Mouse (Mus musculus): ENCODE results near the gene Thap4.
"Not testable (repeated sequence)": the region's sequence is repeated elsewhere in the genome, so short reads cannot be mapped to it uniquely, and the experiment has no call there.

Thap4 gene

DNA sequence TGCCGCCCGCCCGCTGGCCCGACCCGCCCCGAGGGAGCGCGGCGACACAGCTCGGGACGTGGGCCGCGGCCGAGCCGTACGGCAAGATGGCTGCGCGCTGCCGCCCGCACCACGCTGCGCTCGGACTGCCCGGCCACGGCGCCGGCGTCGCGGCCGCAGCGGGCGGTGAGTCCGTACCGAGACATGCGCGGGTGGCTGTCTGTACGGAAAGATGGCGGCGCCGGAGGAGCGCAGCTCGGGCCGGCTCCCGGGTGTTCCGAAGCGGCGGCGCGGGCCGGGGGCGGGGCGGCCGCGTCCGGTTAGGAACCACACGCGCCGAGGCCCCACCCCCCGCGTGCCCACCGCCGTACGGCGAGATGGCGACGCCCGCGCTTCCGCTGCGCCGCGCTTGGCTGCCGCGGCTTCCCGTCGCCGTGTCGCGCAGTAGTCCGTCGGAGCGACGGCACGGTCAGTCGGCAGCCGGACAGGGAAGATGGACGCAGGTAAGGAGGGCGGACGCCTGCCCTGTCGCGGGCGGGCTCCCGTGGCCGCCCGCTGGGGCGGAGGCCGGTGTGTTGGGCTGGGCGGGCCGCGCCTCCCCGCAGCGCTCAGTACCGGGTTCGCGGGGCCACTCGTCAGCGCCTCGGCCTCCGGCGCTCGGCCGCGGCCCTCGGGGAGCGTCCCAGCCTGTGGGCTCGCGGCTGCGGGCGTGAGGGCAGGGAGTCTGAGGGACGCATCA lies at the start of gene Thap4:
TSS of gene Thap4 (minus strand) at position 292 of the 718 bp plus-strand sequence.
- DNase-seq (ENCODE audit: low spot score in 2 of 2) = peak; percentile 87 to 94

DNA sequence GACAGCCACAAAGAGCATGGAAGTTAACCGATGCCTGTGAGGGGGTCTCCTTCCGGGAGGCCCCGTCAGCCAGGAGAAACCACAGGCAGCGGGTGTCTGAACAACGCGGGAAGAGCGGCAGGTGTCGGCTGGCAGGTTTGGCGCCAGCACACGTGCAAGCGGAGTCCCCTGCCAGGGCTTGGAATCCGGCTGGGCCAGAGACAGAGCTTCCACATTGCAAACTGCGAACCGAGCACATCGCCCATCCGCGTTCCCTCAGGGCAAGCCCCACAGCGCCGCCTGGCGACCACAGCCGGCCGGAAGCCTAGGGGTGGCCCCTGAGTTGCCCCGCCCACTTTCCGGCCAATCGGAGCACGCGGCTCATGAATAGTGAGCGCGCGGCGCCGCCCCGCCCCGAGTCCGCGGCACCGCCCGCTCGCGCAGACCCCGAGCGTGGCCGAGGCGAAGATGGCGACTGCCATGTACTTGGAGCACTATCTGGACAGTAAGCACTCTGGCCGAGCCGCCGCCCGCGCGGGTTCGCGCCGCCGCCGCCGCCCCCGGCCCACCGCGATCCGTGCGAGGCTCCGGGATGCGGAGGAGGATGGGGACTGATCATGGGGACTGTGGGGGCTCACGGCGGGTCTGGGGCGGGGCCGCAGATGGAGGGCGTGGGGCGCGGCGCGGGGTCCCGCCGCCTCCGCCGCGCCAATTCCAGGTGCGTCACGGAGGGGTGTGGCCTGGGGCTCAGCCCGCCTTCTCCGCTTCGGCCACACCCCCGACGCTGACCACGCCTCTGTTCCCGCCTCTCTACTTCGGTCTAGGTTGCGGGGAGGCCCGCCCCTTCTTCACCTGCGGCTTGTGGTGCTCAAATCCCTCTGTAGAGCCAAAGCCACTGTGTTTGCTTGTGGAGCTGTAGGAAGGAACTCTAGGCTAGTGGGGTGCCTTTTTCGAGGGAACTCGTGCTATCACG lies 49.2 kb upstream of the Thap4 start, which contains the start of gene Ing5:
TSS of gene Ing5 (plus strand) at position 410 of the 952 bp plus-strand sequence.
- DNase-seq (ENCODE audit: low spot score in 2 of 2) = peak; percentile 95 to 100

DNA sequence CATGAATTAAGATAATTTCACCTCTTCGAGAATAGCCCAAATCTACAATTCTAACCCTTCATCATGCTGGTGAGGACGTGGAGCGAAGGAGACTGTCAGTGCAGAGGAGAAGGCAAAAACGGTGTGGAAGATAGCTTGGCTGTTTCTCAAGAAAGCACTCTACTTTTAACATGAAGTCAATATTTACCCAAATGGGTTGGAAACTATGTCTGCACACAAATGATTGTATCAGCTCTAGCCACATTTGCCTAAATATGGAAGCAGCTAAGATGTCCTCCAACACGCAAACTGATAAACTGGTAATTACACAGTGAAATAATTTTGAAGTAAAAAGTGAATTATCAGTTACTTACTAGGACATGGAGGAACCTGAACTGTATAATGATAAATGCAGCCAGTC lies 48.1 kb upstream of the Thap4 start:
- DNase-seq (ENCODE audit: low spot score in 2 of 2) = no peak

DNA sequence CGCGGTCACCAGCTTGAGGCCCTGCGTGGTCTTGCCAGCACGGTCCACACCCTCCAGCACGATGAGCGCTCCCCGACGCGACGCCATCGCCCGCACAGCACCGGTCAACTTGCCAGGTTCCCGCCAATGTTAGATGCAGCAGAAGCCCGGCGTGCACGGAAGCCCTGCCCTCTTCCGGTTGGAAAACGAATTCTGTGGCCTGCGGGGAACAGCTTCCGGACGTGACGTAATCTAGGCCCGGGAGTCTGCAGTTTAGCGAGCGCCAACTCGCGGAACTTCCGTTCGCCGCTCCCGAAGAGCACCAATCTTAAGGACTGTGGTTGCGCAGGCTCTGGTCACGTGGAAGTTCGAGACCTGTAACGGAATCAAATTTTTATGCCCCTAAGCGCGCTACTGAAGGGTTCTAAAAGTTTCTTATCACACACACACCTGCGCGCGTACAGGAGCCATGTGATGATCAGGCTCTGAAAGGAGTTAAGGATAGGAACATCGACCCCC lies 47.1 kb upstream of the Thap4 start, which contains the start of gene Dtymk:
TSS of gene Dtymk (minus strand) at position 194 of the 498 bp plus-strand sequence.
- peak; percentile 89 to 94 for DNase-seq (ENCODE audit: low spot score in 2 of 2)

DNA sequence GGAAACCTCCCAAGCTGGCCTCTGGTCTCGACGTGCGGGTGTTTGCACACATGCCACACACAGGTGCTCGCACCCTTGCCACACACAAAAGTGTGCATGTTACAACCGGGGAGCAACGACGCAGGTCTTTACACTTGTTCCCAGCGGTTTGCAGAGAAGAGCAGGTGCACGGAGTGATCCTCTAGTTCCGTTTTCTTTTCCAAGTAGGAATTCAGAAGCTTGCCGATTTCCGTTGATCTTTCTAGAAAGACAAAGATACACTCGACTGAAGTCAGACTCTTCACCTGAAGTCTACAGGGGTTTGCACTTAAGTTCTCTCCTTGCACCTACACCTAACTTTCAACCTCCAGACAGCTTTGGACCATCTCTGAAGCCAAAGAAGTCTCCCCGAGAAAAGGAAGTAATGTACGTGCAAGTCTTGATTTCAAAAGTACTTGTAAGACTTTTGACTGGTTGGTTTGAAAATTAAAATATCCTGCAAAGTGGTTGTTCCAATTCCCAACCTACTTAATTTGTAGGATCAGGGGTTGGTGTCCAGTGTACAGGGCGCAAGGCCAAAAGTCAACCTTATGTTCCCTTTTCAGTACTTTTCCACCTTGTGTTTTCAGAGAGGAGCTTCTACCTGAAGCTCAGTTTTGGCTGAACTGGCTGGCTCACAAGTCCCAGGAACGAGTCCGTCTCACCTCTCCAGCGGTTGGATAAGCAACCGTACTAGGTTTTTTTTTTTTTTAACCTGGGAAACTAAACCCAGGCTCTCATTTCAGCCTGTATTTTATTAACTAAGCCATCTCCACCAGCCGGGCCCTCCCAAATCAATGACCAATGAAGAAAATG lies 46.2 kb upstream of the Thap4 start:
- no peak for DNase-seq (ENCODE audit: low spot score in 2 of 2)

DNA sequence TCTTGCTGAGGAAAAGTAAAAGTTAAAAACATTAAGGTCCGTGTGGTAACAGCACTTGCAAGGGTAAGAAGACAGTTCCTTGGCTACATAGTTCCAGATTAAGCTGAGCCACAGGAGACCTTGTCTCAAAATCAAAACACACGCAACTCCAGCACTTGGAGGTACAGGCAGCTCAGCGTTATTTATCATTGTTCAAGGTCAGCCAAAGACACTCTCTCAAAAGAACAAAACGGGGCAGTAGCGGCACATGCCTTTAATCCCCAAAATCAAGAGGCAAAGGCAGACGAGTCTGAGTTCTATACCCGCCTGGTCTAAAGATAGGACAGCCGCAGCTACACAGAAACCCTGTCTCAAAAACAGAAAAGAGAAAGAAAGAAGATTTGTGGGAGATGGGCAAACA lies 41.2 kb upstream of the Thap4 start:
- DNase-seq (ENCODE audit: low spot score in 2 of 2) = no peak

DNA sequence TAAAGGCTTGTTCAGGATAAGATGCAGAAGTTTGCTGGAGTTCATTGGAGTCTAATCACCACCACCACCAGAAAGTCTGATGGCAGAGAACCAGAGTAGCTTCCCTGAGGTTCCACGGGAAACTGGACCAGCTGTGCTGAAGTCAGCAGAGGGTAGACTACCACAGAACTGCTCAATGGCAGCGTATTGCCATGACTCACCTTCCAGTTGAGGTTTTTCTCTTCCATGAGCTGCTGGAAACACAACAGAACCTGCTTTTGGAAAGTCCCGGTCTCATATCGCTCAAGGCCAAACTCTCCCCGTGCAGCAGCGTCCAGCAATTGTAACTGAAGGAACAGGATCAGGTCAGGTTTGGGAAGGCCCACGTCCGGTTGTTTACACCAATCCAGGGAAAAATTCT lies 39.9 kb upstream of the Thap4 start:
- DNase-seq (ENCODE audit: low spot score in 2 of 2) = no peak

DNA sequence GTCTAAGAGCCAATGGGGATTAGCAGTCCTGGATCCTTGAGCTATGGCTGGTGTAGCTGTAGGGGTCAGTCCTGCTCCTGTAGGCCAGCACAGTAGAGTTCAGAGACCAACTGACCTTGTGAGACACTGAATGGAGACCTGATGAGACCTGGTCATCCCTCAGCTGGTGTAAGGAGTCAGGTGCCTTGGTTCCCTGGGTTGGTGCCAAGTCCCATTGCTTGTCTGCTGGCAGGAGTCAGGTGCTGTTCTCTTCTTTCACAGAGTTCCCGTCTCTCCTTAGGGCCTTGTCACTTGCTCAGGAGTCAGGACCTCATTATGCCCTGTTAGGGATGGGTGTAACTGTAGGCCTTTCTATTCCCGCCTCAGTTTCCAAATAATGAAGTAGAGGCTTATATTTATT lies 32.2 kb upstream of the Thap4 start:
- no peak for DNase-seq (ENCODE audit: low spot score in 2 of 2)

DNA sequence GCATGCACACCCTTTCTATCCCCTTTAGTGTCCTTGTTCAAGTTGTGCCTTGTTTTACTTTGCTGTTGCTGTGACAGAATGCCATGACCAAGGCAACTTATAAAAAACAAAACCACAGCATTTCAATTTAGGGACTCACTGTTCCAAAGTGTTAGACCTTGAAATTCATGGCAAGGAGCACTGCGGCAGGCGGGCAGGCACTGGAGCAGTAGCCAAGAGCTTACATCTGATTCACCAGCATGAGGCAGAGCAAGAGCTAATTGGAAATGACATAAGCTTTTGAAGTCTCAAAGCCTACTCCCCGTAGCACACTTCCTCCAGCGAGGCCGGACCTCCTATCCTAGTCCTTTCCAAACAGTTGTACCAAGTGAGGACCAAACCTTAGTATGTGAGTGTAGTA lies 22.0 kb upstream of the Thap4 start:
- no peak for DNase-seq (ENCODE audit: low spot score in 2 of 2)

DNA sequence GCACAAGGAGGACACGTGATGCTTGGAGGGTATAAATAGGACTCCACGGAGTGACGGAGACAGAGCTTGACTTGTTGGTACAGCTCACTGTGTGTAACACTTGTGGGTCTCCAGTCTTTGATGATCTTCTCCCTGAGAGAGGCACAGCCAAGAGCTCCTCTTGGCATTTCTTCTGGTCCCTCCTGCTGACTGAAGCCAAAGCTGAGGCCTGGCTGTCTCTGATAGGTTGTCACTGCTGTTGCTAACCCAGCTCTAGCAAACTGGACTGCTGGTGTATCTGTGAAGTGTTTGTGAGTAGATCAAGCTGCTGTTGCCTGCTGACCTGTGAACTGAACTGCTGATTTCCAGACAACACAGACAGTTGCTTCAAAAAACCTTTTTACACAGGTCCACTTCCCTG lies 15.2 kb upstream of the Thap4 start:
- no peak for DNase-seq (ENCODE audit: low spot score in 2 of 2)

DNA sequence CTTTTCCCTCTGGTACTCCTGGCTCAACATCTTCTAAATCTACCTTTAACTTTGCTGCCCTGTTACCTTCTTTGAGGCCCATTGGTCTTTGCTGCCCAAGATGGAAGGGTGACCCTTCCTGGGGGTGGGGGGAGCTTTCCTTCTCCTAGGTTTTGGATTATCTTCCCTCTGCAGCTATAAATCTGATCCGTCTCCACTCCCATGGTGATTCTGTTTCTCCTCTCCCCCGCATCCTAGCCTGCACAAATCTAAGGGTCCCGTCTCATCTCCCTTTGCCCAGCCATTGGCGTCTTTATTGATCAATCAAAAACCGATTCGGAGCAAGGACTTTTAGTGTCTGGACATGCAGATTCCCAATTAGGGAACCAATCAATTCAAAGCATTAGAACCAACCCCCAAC lies 12.9 kb upstream of the Thap4 start:
- no peak for DNase-seq (ENCODE audit: low spot score in 2 of 2)

DNA sequence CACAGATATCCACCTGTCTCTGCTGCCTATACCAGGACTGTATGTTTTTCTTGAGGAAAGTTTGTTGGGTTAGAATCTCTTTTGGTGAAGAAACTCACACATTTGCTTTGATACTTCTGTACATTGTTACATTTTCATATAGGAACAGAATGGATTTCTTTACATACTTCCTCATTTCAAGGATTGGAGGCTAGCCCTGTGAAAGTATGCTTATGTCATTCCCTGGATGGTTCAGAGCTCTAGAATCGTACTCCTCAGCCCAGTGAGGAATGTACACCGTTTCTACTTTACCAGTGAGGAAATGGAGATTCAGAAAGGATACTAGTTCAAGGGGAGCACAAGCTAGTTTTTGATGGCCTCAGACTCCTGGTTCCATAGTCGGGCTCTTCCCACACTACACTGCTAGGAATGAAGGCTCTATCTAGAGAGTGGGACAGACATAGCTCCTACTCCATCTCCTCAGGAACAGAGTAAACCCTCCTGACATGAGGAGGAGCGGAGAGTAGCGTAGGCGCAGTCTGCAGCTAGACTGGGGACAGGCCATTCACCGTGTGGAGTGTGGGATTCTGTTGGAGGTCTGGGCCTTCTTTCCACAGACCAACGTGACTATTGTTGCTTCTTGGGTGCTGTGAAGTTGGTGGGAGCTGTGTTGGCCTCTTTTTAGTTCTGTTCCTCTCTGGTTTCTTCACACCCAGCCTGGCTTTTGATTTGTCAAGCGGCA lies 10.4 kb upstream of the Thap4 start:
- no peak for DNase-seq (ENCODE audit: low spot score in 2 of 2)

DNA sequence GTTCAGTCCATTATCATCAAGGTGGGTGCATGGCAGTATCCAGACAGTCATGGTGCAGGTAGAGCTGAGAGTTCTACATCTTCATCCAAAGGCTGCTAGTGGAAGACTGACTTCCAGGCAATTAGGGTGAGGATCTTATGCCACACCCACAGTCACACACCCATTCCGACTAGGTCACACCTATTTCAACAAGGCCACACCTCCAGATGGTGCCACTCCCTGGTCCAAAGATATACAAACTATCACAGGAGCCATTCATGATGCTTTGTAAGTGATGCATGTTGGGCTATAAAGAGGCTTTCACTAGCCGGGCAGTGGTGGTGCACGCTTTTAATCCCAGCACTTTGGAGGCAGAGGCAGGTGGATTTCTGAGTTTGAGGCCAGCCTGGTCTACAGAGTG lies 8.9 kb upstream of the Thap4 start:
- DNase-seq (ENCODE audit: low spot score in 2 of 2) = not testable (repeated sequence)

DNA sequence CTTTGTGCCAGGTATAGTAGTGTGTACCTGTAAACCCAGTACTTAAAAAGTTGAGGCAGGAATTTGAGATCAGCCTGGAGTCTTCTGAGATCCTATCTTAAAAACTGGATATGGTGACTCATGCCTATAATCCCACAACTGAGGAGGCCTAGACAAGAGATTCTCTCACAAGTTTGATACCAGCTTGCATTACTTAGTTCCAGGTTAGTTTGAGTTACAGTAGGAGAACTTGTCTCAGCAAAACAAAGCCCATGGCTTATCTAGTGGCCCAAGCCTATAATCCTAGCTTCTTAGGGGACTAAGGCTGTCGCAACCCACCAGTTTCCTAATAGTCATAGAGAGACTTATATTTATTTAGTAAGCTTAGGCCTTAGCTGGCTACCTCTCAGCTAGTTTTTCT lies 5.4 kb upstream of the Thap4 start:
- no peak for DNase-seq (ENCODE audit: low spot score in 2 of 2)

DNA sequence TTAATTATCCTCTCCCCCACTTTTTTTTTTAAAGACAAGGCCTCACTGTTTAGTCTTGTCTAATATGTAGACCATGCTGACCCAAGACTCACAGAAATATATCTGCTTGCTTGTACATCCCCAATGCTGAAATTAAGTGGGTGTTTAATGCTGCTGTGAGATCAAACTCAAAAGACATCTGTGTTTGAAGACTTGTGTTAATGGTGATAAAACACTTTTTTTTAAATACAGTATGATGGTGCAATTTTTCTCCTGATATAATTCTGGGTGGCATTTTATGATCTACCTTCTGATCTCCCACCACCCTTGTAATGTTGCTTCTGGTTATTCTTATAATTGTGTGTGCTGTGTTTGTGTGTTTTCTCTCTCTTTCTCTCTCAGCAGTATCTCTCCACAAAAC lies 1.5 kb upstream of the Thap4 start:
- DNase-seq (ENCODE audit: low spot score in 2 of 2) = no peak

DNA sequence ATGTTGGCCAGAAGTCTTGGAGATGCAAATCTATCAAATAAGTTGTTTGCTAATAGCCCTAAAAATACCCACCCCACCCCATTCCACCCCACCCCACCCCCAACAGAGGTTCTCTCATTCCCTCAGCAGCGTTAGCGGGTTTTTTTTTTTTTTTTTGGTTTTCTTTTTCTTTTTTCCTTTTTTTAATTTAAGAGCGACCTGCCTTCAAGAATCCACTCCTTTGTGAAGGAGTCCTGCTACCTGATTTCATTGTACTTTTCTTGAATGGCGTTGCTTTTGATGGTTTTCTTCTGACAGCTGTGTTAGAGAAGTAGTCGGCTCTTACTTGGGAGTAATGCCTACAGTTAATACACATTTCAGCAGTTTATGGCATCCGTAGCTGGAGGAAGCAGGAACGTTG lies 954 bp upstream of the Thap4 start:
- no peak for DNase-seq (ENCODE audit: low spot score in 2 of 2)

DNA sequence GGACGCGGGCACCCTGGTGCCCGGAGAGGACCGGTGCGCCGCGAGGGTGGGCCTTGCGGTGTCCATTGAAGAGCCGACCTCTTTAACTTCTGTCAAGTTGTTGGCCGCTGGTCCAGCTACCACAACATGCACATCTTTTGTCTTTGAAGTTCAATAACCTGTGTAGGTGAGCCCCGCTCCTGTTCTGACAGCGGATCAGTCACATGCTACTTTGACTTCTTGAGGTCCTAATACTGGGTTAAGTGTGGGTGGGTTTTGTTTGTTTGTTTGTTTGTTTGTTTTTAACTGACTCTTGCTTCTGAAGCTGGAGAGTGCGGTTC lies 587 bp upstream of the Thap4 start:
- DNase-seq (ENCODE audit: low spot score in 2 of 2) = no peak

DNA sequence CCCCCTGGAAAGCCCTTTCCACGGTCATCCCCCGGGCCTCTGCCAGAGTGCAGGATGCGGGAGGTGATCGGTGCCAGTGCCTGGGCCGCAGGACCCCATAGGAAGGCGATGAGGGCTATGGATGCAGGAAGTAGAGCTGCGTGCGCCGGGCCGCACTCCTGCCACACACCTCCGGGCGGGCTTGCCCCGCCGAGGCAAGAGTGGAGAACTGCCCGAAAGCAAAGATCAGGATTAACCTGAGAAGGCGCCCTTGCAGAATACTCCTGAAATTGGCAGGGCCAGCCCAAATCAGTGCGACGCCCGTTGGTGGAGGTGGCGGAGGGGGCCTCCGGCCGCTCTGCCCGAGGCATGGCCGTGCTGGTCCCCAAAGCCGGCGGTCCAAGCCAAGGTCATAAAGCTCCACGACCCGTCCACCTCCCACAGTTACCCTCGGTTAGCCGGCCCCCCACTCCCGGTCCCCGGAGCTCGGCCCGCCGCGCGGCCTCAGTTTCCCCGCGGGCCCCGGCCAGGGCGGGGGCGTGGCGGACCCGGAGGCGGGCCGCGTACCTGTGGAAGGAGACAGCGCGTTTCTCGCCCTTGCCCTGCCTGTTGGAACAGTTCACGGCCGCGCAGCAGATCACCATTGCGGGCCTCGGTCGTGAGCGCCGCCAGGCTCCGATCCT lies 622 bp downstream of the Thap4 start:
- DNase-seq (ENCODE audit: low spot score in 2 of 2) = peak in 1 of 2 experiments; percentile 31

DNA sequence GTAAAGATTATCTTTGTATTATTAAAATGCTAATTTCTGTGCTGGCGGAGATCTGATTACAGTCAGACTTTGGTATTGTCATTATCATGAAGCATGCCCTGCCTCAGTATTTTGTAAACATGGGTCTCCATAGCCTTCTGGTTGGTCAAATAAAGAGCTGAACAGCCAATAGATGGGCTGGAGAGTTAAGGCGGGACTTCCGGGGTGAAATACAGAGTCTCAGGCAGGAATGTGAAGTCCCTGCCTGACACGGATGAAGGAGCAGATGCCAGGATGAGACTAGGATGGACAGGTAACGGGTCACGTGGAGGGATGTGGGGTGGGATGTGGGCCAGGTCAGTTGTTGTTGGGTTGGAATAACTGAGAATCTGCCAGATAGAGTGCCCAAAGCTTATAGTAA lies 3.4 kb downstream of the Thap4 start, which contains the start of gene Atg4b:
TSS of gene Atg4b (plus strand) at position 211 of the 400 bp plus-strand sequence.
- DNase-seq (ENCODE audit: low spot score in 2 of 2) = no peak

DNA sequence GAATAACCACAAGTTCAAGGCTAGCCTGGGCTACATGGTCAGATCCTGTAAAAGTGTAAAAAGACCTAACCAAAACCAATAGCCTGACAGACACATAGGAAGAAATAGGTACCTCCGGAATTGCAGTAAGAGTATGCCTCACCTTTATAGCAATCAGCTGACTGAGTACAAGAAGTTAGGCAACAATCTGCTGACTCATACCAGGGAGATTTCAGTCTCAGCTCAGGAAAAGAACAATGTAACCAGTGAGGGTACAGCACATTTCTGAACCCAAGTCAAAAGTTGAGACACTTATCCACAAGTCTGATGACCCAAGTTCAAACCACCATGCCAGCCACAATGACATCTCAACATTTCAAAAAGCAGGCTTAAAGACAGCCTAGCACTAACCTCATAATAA lies 6.1 kb downstream of the Thap4 start:
- DNase-seq (ENCODE audit: low spot score in 2 of 2) = no peak

DNA sequence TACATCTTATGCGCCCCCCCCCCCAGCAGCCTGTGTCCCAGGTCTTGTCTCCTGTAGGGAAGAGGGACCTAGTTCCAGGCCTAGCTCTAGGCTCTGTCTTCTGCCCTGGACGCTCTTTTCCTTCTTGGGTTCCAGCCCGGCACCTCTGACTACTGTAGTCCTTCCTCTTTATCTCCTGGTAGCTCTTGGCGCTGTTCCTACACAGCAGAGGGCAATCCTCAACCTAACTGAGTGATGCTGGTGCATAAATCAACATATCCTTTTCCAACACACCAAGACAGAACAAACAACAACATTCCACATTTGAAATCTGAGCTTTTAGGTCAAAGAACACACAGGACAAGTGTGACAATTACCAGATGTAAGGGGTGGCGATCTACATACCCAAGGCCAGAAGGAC lies 8.5 kb downstream of the Thap4 start:
- no peak for DNase-seq (ENCODE audit: low spot score in 2 of 2)
